Mouse (Mus musculus): ENCODE results near the gene Zfp697. TPM values are rescaled to one million over a fixed set of nuclear protein-coding genes. Genes with fewer than 3 reads are reported as not detected.
"Not testable (repeated sequence)": the region's sequence is repeated elsewhere in the genome, so short reads cannot be mapped to it uniquely, and the experiment has no call there.

Gene Zfp697
- polyA plus RNA-seq, 1 experiment from 2014 or later: 7.4 TPM

DNA sequence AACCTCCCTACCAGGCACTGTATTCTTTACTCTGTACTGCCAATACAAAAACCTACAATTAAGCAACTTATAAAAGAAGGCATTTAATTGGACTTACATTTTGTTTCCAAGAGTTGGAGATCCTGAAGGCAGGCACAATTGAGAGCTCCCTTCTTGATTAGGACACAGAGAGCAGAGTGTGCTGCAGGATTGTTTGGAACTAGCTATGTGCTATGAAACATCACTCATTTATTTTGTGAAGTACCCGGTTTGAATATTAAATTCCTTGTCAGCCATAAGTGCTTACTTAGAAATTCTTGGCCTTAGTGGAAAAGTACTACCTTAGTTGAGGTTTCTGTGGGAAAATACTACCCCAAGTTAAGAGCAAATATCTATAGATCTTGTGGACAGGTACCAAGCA is 342.1 kb downstream of the Zfp697 start, which contains the start of gene Hsd3b2:
TSS of gene Hsd3b2 (minus strand) at position 168 of the 400 bp plus-strand sequence.
- H3K27me3 ChIP-seq (replicated peaks; ENCODE audit: control insufficient read depth, insufficient read depth, low read length): no peaks in the 10 kb centered on the region
- no peaks in the 10 kb centered on the region for H3K9me3 ChIP-seq (ENCODE audit: control insufficient read depth, low read length)
- ATAC-seq: no peak
- no peak within 1 kb of the TSS for H3K4me2 ChIP-seq (ENCODE audit: low read depth, low read length)
- 76% methylated on average over 1 of the region's 1 CpGs for WGBS
- H3K4me3 ChIP-seq (ENCODE audit: low read length): no peak within 1 kb of the TSS
- no peaks in the 10 kb centered on the region for H3K4me1 ChIP-seq (ENCODE audit: control insufficient read depth, insufficient read depth, low read length)
- no peak within 1 kb of the TSS for H3K9ac ChIP-seq (ENCODE audit: low read depth, low read length)
- H3K27ac ChIP-seq (ENCODE audit: low read length): no peak within 1 kb of the TSS
- H3K36me3 ChIP-seq (ENCODE audit: control insufficient read depth, insufficient read depth, low read length): no peaks in the 10 kb centered on the region

- H3K36me3 ChIP-seq (ENCODE audit: control insufficient read depth, insufficient read depth, low read length): no peaks in the 10 kb centered on the region
- no peaks in the 10 kb centered on the region for H3K27me3 ChIP-seq (replicated peaks; ENCODE audit: control insufficient read depth, insufficient read depth, low read length)
- H3K4me2 ChIP-seq (ENCODE audit: low read depth, low read length): no peak overlapping the region
- H3K9me3 ChIP-seq (ENCODE audit: control insufficient read depth, low read length): no peaks in the 10 kb centered on the region
- 83% methylated on average over 2 of the region's 2 CpGs for WGBS
- no peak overlapping the region for H3K9ac ChIP-seq (ENCODE audit: low read depth, low read length)
- no peak overlapping the region for H3K4me3 ChIP-seq (ENCODE audit: low read length)
- no peaks in the 10 kb centered on the region for H3K4me1 ChIP-seq (ENCODE audit: control insufficient read depth, insufficient read depth, low read length)
- ATAC-seq: no peak
- no peak overlapping the region for H3K27ac ChIP-seq (ENCODE audit: low read length)
Measured at GRCm38 (mm10) chr3:98726281-98726680, 344.0 kb downstream of the Zfp697 start.

DNA sequence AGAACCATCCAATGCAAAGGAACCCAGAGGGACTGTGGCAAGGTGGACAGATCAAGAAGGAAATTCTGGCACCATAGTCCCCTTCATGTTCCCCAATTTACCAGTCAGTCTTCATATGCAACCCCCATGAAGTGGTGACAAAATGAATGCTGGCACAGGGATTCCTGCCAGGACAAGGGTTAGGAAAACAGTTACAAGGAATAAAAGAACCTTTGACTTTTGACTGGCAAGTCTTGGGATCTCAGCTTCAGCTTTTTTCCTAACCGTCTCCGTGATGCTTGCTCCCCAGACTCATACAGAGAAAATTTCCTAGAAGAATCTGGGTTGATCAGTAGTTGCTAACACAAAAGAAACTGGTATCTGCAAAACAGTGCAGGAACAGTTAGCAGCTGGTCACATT is 351.5 kb downstream of the Zfp697 start:
- no peak overlapping the region for H3K4me3 ChIP-seq (ENCODE audit: low read length)
- H3K36me3 ChIP-seq (ENCODE audit: control insufficient read depth, insufficient read depth, low read length): no peaks in the 10 kb centered on the region
- H3K9ac ChIP-seq (ENCODE audit: low read depth, low read length): no peak overlapping the region
- H3K27me3 ChIP-seq (replicated peaks; ENCODE audit: control insufficient read depth, insufficient read depth, low read length): no peaks in the 10 kb centered on the region
- H3K4me1 ChIP-seq (ENCODE audit: control insufficient read depth, insufficient read depth, low read length): 0 out of 2 replicates have a peak, but pooled peaks cover 4% of the 10 kb centered on the region
- 73% methylated on average over 2 of the region's 2 CpGs for WGBS
- no peak for ATAC-seq
- no peak overlapping the region for H3K27ac ChIP-seq (ENCODE audit: low read length)
- H3K9me3 ChIP-seq (ENCODE audit: control insufficient read depth, low read length): no peaks in the 10 kb centered on the region
- H3K4me2 ChIP-seq (ENCODE audit: low read depth, low read length): no peak overlapping the region

- ATAC-seq: peak; percentile 80
- Histone ChIP-seq H3K9me3 (ENCODE audit: control insufficient read depth, low read length) (no peaks in the 10 kb centered on the region), H3K27me3 (replicated peaks; ENCODE audit: control insufficient read depth, insufficient read depth, low read length) (no peaks in the 10 kb centered on the region), H3K36me3 (ENCODE audit: control insufficient read depth, insufficient read depth, low read length) (no peaks in the 10 kb centered on the region), H3K9ac (ENCODE audit: low read depth, low read length) (no peak overlapping the region), H3K4me1 (ENCODE audit: control insufficient read depth, insufficient read depth, low read length) (0 out of 2 replicates have a peak, but pooled peaks cover 4% of the 10 kb centered on the region), H3K4me2 (ENCODE audit: low read depth, low read length) (no peak overlapping the region; the same call in 1 of the 2 replicates), H3K4me3 (ENCODE audit: low read length) (no peak overlapping the region), H3K27ac (ENCODE audit: low read length) (0 out of 2 replicates have a peak overlapping the region, but pooled peaks have one; percentile 31)
- 53% methylated on average over 4 of the region's 4 CpGs for WGBS
Measured at GRCm38 (mm10) chr3:98734340-98734739, 352.1 kb downstream of the Zfp697 start.

DNA sequence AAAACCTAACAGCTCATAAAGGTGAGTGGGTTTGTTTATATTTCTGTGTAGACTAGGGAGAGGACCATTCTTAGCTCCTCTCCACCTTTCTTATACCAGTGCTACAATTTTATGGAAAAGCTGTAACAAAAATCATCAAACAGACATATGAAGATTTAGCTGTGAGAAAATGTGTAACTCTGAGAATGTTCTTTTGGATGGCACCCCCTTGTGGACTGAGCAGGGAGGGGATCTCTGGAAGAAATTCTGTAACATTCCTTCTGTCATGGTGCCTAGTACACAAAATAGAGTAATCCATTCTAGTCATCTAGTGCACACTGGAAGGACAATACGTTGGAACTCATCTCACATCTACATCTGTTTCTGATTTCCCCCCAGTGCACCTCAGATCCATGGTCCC is 358.8 kb downstream of the Zfp697 start:
- not testable (repeated sequence) for H3K4me2 ChIP-seq (ENCODE audit: low read depth, low read length); ATAC-seq; H3K9me3 ChIP-seq (ENCODE audit: control insufficient read depth, low read length); H3K4me1 ChIP-seq (ENCODE audit: control insufficient read depth, insufficient read depth, low read length); H3K9ac ChIP-seq (ENCODE audit: low read depth, low read length); H3K36me3 ChIP-seq (ENCODE audit: control insufficient read depth, insufficient read depth, low read length); H3K27me3 ChIP-seq (replicated peaks; ENCODE audit: control insufficient read depth, insufficient read depth, low read length); H3K4me3 ChIP-seq (ENCODE audit: low read length); H3K27ac ChIP-seq (ENCODE audit: low read length)
- WGBS: 63% methylated on average over 1 of the region's 1 CpGs

DNA sequence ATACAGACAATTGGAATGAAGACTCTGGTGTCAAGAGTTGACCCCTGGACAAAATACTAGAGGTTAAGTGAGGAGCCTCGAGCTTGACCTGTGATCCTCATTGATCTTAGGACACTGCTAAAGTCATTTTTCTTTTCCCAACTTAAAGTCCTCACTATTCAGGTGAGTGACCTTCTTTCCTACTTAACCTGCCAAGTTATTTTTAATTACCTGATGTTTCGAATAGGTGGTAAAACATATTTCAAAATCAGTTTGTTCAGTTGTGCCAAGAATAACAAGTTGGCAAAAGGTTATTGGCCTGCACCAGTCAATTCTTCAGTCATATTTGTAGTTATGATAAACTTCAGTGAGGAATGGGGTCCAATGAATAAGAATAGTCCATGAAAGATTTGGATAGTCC is 369.9 kb downstream of the Zfp697 start:
- ATAC-seq: no peak
- no peak overlapping the region for H3K4me2 ChIP-seq (ENCODE audit: low read depth, low read length)
- H3K4me3 ChIP-seq (ENCODE audit: low read length): no peak overlapping the region

GRCm38 (mm10) chr3:98756836-98757235 is 374.6 kb downstream of the Zfp697 start:
- Histone ChIP-seq H3K4me3 (ENCODE audit: low read length) (no peak overlapping the region), H3K9me3 (ENCODE audit: control insufficient read depth, low read length) (0 out of 2 replicates have a peak, but pooled peaks cover 2% of the 10 kb centered on the region), H3K4me1 (ENCODE audit: control insufficient read depth, insufficient read depth, low read length) (no peaks in the 10 kb centered on the region), H3K36me3 (ENCODE audit: control insufficient read depth, insufficient read depth, low read length) (no peaks in the 10 kb centered on the region), H3K27me3 (replicated peaks; ENCODE audit: control insufficient read depth, insufficient read depth, low read length) (no peaks in the 10 kb centered on the region), H3K4me2 (ENCODE audit: low read depth, low read length) (no peak overlapping the region), H3K27ac (ENCODE audit: low read length) (no peak overlapping the region), H3K9ac (ENCODE audit: low read depth, low read length) (no peak overlapping the region)
- ATAC-seq: no peak
- WGBS: 80% methylated on average over 3 of the region's 3 CpGs

More for the DNA sequence above, 369.9 kb downstream of the Zfp697 start:
- 69% methylated on average over 2 of the region's 2 CpGs for WGBS
- H3K36me3 ChIP-seq (ENCODE audit: control insufficient read depth, insufficient read depth, low read length): no peaks in the 10 kb centered on the region
- H3K9me3 ChIP-seq (ENCODE audit: control insufficient read depth, low read length): no peaks in the 10 kb centered on the region
- no peaks in the 10 kb centered on the region for H3K4me1 ChIP-seq (ENCODE audit: control insufficient read depth, insufficient read depth, low read length)
- H3K27me3 ChIP-seq (replicated peaks; ENCODE audit: control insufficient read depth, insufficient read depth, low read length): no peaks in the 10 kb centered on the region
- no peak overlapping the region for H3K9ac ChIP-seq (ENCODE audit: low read depth, low read length)
- H3K27ac ChIP-seq (ENCODE audit: low read length): no peak overlapping the region

DNA sequence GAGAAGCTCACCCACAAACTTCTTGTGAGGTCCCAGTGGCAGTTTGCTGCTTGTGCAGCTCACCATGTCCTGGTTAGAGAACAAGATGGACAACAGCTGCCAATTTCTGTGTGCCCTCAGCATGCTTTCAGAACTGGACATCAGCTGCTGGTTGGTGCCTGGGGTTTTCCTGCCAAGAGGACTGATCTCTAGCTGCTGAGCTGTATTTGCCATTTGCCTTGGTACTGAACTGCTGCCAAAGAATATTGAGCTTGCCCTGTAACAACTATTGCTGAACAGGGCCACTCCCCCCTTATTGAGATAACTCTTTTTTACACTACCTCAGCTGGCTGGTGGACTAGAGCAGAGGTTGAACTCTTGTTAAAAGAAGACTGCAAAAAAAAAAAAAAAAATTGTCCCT is 381.9 kb downstream of the Zfp697 start:
- H3K9me3 ChIP-seq (ENCODE audit: control insufficient read depth, low read length): 0 out of 2 replicates have a peak, but pooled peaks cover 2% of the 10 kb centered on the region
- ATAC-seq: peak; percentile 38
- H3K27ac ChIP-seq (ENCODE audit: low read length): no peak overlapping the region
- no peaks in the 10 kb centered on the region for H3K27me3 ChIP-seq (replicated peaks; ENCODE audit: control insufficient read depth, insufficient read depth, low read length)
- H3K4me2 ChIP-seq (ENCODE audit: low read depth, low read length): no peak overlapping the region
- no peaks in the 10 kb centered on the region for H3K36me3 ChIP-seq (ENCODE audit: control insufficient read depth, insufficient read depth, low read length)
- no peak overlapping the region for H3K4me3 ChIP-seq (ENCODE audit: low read length)
- H3K4me1 ChIP-seq (ENCODE audit: control insufficient read depth, insufficient read depth, low read length): no peaks in the 10 kb centered on the region
- H3K9ac ChIP-seq (ENCODE audit: low read depth, low read length): no peak overlapping the region

DNA sequence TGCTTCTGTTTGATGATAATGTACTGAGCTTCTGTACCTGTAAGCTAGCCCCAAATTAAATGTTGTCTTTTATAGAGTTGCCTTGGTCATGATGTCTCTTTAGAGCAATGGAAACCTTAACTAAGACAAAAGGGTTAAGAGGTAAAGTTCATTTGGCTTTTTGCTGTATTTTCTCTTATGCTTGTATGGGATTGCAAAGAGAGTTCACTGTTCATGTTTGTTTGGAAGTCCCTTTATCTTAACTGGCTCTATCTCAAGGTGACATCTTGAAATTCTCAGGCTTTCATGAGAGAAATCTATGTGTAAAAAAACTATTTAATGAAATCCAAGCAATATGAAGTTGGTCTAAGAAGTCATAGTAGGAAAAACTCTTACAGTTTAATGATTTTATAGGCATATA is 398.7 kb downstream of the Zfp697 start:
- H3K36me3 ChIP-seq (ENCODE audit: control insufficient read depth, insufficient read depth, low read length): no peaks in the 10 kb centered on the region
- H3K4me1 ChIP-seq (ENCODE audit: control insufficient read depth, insufficient read depth, low read length): 0 out of 2 replicates have a peak, but pooled peaks cover 5% of the 10 kb centered on the region
- no peak overlapping the region for H3K4me2 ChIP-seq (ENCODE audit: low read depth, low read length)
- H3K9me3 ChIP-seq (ENCODE audit: control insufficient read depth, low read length): no peaks in the 10 kb centered on the region
- no peak overlapping the region for H3K27ac ChIP-seq (ENCODE audit: low read length)
- H3K27me3 ChIP-seq (replicated peaks; ENCODE audit: control insufficient read depth, insufficient read depth, low read length): no peaks in the 10 kb centered on the region
- H3K4me3 ChIP-seq (ENCODE audit: low read length): no peak overlapping the region
- no peak overlapping the region for H3K9ac ChIP-seq (ENCODE audit: low read depth, low read length)
- no peak for ATAC-seq

- H3K4me3 ChIP-seq (ENCODE audit: low read length): no peak overlapping the region
- H3K4me2 ChIP-seq (ENCODE audit: low read depth, low read length): no peak overlapping the region
- no peaks in the 10 kb centered on the region for H3K9me3 ChIP-seq (ENCODE audit: control insufficient read depth, low read length)
- no peaks in the 10 kb centered on the region for H3K27me3 ChIP-seq (replicated peaks; ENCODE audit: control insufficient read depth, insufficient read depth, low read length)
- no peak overlapping the region for H3K9ac ChIP-seq (ENCODE audit: low read depth, low read length)
- H3K4me1 ChIP-seq (ENCODE audit: control insufficient read depth, insufficient read depth, low read length): 0 out of 2 replicates have a peak, but pooled peaks cover 5% of the 10 kb centered on the region
- ATAC-seq: peak; percentile 89
- peak overlapping the region; percentile 72 for H3K27ac ChIP-seq (ENCODE audit: low read length)
- no peaks in the 10 kb centered on the region for H3K36me3 ChIP-seq (ENCODE audit: control insufficient read depth, insufficient read depth, low read length)
Measured at GRCm38 (mm10) chr3:98782181-98782868, 400.1 kb downstream of the Zfp697 start.
